Mouse (Mus musculus) ES-Bruce4 (cell line): ENCODE measurements around the gene Mrpl14.

Experiments
- CTCF ChIP-seq: IDR thresholded peaks from one replicate; pipeline ENCODE4 v1.8.1; 2011; ENCODE audit warnings: low read depth, low read length
- EP300 ChIP-seq: IDR thresholded peaks from 2 replicates; pipeline ENCODE4 v1.6.1; 2011; ENCODE audit warnings: low read depth, low read length; ENCODE audit not compliant: insufficient read depth
- POLR2A ChIP-seq: IDR thresholded peaks from one replicate; pipeline ENCODE4 v1.8.1; 2011; ENCODE audit warnings: low read length; ENCODE audit not compliant: insufficient read depth

DNA sequence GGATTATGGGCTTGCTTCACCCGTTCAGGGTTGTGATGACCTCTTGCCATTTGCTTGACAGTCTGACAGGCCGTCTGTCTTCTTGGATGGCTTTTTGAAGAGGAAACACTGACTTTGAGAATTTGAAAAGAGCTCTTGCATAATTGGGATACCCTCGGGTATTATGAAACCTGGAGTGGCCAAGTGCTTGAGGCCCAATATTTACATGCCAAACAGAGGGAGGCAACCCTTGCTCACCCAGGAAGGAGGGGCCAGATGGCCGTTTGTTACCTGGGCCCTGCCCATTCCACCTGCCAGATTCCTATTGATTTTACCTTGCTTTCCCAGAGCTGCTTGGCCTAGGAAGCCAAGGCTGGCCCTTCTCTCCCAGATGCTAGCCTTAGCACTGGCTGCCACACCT, 16.1 kb downstream of the Mrpl14 start:
- TF ChIP-seq POLR2A (no peak), CTCF (no peak), EP300 (no peak)
